Mouse (Mus musculus) left cerebral cortex, postnatal 10 days (tissue): ENCODE results near the gene Mrpl43. TPM values are rescaled to one million over a fixed set of nuclear protein-coding genes. Genes with fewer than 3 reads are reported as not detected.
A peak's percentile ranks its signal among the peaks of the same experiment; 100 is the strongest.

Experiments
- DNase-seq, 2 experiments: peaks; one replicate each; pipeline ENCODE4 v3.0.0; 2021 to 2022; ENCODE audit warnings: low spot score in 2 of 2, mixed read lengths in 1 of 2; ENCODE audit errors: extremely low spot score in 1 of 2
- intact Hi-C: fragments of 180-260 bp; cut with DNase I; formaldehyde crosslinking; loops from one replicate; pipeline ENCODE4 v1.15.1; 2025
- total RNA-seq, 2 experiments: library from RNA; stranded (reverse); gene quantifications; 2 replicates each; pipeline ENCODE4 v1.2.3; 2021

Gene Mrpl43
- total RNA-seq, 2 experiments from 2014 or later, result 48.1 to 50.1 TPM

- DNase-seq, result peak; percentile 71 to 85
- intact Hi-C loops, result loop anchor here (2.0 to 5.0 kb wide), 2 partner anchors 14 to 39 kb away; no protein-coding TSS in a partner anchor
These were observed 24.8 kb upstream of the Mrpl43 start for GRCm38 (mm10) chr19:45030746-45031693.

- peak in 1 of 2 experiments; percentile 81 for DNase-seq
These were observed 23.9 kb upstream of the Mrpl43 start for GRCm38 (mm10) chr19:45030111-45030510.

GRCm38 (mm10) chr19:45029571-45029970, 23.3 kb upstream of the Mrpl43 start:
- intact Hi-C loops, result no loop called here
- no peak for DNase-seq

More at GRCm38 (mm10) chr19:45030111-45030510, 23.9 kb upstream of the Mrpl43 start:
- intact Hi-C loops, result loop anchor here (2.0 to 5.0 kb wide), 2 partner anchors 13 to 38 kb away; no protein-coding TSS in a partner anchor

GRCm38 (mm10) chr19:45028746-45029145, 22.5 kb upstream of the Mrpl43 start:
- intact Hi-C loops, result no loop called here
- DNase-seq, result no peak

GRCm38 (mm10) chr19:45027848-45028247, 21.6 kb upstream of the Mrpl43 start:
- no peak for DNase-seq
- intact Hi-C loops, result no loop called here

- intact Hi-C loops, result no loop called here
- no peak for DNase-seq
These were observed 20.9 kb upstream of the Mrpl43 start for GRCm38 (mm10) chr19:45026958-45027670.

- no peak for DNase-seq
- intact Hi-C loops, result no loop called here
These were observed 19.8 kb upstream of the Mrpl43 start for GRCm38 (mm10) chr19:45025937-45026568.

- no peak for DNase-seq
- intact Hi-C loops, result no loop called here
These were observed 18.5 kb upstream of the Mrpl43 start for GRCm38 (mm10) chr19:45024775-45025174.

GRCm38 (mm10) chr19:45023993-45024392, 17.8 kb upstream of the Mrpl43 start:
- DNase-seq, result no peak
- intact Hi-C loops, result no loop called here

GRCm38 (mm10) chr19:45021362-45021761, 15.1 kb upstream of the Mrpl43 start:
- intact Hi-C loops, result no loop called here
- no peak for DNase-seq

GRCm38 (mm10) chr19:45020348-45020747, 14.1 kb upstream of the Mrpl43 start:
- intact Hi-C loops, result no loop called here
- no peak for DNase-seq

- intact Hi-C loops, result no loop called here
- peak in 1 of 2 experiments; percentile 55 for DNase-seq
These were observed 12.1 kb upstream of the Mrpl43 start for GRCm38 (mm10) chr19:45018351-45018831.

GRCm38 (mm10) chr19:45017909-45018308, 11.7 kb upstream of the Mrpl43 start:
- DNase-seq, result peak; percentile 75 to 94
- intact Hi-C loops, result loop anchor here (2.0 kb wide), 1 partner anchor 13 kb away; no protein-coding TSS in a partner anchor

- intact Hi-C loops, result loop anchor here (2.0 kb wide), 1 partner anchor 14 kb away; no protein-coding TSS in a partner anchor
- peak; percentile 72 to 92 for DNase-seq
These were observed 11.1 kb upstream of the Mrpl43 start for GRCm38 (mm10) chr19:45017216-45017771.

GRCm38 (mm10) chr19:45016341-45017215, 10.3 kb upstream of the Mrpl43 start:
- intact Hi-C loops, result loop anchor here (2.0 kb wide), 1 partner anchor 14 kb away; no protein-coding TSS in a partner anchor
- peak; percentile 62 to 92 for DNase-seq

- DNase-seq, result peak in 1 of 2 experiments; percentile 84
- intact Hi-C loops, result loop anchor here (2.0 kb wide), 1 partner anchor 15 kb away; no protein-coding TSS in a partner anchor
These were observed 9.5 kb upstream of the Mrpl43 start for GRCm38 (mm10) chr19:45015518-45016281.

- peak in 1 of 2 experiments; percentile 77 for DNase-seq
These were observed 8.8 kb upstream of the Mrpl43 start for GRCm38 (mm10) chr19:45014981-45015402.

More at GRCm38 (mm10) chr19:45014981-45015402, 8.8 kb upstream of the Mrpl43 start:
- intact Hi-C loops, result no loop called here
